Mouse (Mus musculus): Measurements from ENCODE around the gene Ptprs. TPM values are rescaled to one million over a fixed set of nuclear protein-coding genes. Genes with fewer than 3 reads are reported as not detected.

The Ptprs gene
- polyA plus RNA-seq, 1 experiment from 2014 or later = 19.3 TPM

DNA sequence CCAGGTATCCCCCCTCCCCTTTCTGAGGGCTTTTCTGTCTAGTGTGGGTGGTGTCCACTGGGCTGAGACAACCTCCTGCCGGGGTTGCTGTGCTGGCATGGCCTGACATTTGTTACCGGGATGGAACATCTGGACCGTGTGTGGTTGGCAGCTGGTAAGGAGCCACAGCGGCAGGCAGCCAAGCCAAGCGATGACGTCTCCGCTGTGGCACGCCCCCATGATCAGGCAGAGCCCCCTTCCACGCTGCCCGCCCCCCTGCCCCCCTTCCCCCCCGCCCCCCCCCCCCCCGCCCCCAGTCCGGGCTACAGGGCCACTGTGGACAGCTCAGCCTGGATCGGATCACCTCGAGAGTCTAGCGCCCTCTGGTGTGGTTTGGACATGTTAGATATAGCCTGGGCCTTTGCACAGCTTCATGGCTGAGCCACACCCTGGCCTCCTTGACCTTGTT lies 11.2 kb upstream of the Ptprs start:
- Histone ChIP-seq H3K4me3 (no peak overlapping the region), H3K4me2 (no peak overlapping the region), H3K9ac (no peak overlapping the region), H3K36me3 (no peaks in the 10 kb centered on the region), H3K4me1 (no peaks in the 10 kb centered on the region), H3K27me3 (replicated peaks) (peaks cover 34% of the 10 kb centered on the region), H3K27ac (no peak overlapping the region), H3K9me3 (replicated peaks) (peaks cover 4% of the 10 kb centered on the region)
- 23% methylated on average over 10 of the region's 16 CpGs for WGBS (ENCODE audit: insufficient replicate concordance)
- no peak for ATAC-seq

DNA sequence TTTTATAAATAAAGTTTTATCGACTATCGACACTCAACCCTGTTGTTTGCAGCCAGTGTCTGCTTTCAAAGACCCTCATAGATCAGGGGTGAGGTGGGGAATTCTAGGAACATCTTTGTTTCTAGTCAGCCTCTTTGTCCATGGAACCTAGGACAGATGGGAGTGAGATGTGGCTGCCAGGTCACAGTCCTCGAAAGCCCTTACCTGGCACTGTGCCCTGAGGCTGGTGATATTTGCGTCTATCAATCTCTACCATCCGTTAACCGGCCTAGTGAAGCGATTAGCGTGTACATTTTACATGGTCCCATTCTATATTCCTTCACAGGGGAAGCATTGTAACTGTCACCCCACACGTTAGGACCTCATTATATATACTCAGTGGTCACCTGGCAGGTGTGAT lies 9.6 kb upstream of the Ptprs start:
- WGBS (ENCODE audit: insufficient replicate concordance) = 82% methylated on average over 9 of the region's 9 CpGs
- H3K9ac ChIP-seq = no peak overlapping the region
- no peak overlapping the region for H3K27ac ChIP-seq
- H3K36me3 ChIP-seq = no peaks in the 10 kb centered on the region
- no peaks in the 10 kb centered on the region for H3K9me3 ChIP-seq (replicated peaks)
- H3K4me1 ChIP-seq = no peaks in the 10 kb centered on the region
- no peak for ATAC-seq
- no peak overlapping the region for H3K4me2 ChIP-seq
- no peak overlapping the region for H3K4me3 ChIP-seq
- H3K27me3 ChIP-seq (replicated peaks) = peaks cover 44% of the 10 kb centered on the region

GRCm38 (mm10) chr17:56485118-56485517 lies 8.8 kb upstream of the Ptprs start:
- H3K9ac ChIP-seq = no peak overlapping the region
- H3K36me3 ChIP-seq = no peaks in the 10 kb centered on the region
- H3K4me2 ChIP-seq = no peak overlapping the region
- no peaks in the 10 kb centered on the region for H3K9me3 ChIP-seq (replicated peaks)
- H3K4me3 ChIP-seq = no peak overlapping the region
- H3K4me1 ChIP-seq = no peaks in the 10 kb centered on the region
- 63% methylated on average over 9 of the region's 9 CpGs for WGBS (ENCODE audit: insufficient replicate concordance)
- ATAC-seq = no peak
- peaks cover 44% of the 10 kb centered on the region for H3K27me3 ChIP-seq (replicated peaks)
- no peak overlapping the region for H3K27ac ChIP-seq

DNA sequence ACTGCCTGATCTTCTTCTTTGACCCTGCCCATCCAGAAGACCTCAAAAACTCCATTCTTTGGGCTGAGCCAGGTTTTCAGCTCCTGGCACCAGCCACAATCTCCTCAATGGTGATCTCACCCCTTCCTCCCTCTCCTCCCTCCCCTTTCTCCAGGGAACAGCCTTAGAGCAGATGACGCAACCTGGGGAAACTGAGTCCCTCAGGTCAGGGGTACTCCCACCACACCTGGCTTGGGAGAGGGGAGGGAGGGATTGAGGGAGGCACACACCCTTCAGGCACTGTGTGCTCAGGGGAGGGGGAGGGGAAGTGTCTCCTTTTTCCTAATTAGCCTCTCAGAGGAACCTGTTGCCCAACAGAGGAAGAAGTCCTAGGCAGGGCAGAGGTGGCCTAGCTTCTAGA lies 6.4 kb upstream of the Ptprs start:
- no peak overlapping the region for H3K9ac ChIP-seq
- no peaks in the 10 kb centered on the region for H3K4me1 ChIP-seq
- H3K4me2 ChIP-seq = no peak overlapping the region
- H3K27me3 ChIP-seq (replicated peaks) = peaks cover 49% of the 10 kb centered on the region
- H3K27ac ChIP-seq = no peak overlapping the region
- ATAC-seq = no peak
- H3K4me3 ChIP-seq = no peak overlapping the region
- H3K36me3 ChIP-seq = no peaks in the 10 kb centered on the region
- H3K9me3 ChIP-seq (replicated peaks) = no peaks in the 10 kb centered on the region
- WGBS (ENCODE audit: insufficient replicate concordance) = 91% methylated on average over 1 of the region's 1 CpGs

DNA sequence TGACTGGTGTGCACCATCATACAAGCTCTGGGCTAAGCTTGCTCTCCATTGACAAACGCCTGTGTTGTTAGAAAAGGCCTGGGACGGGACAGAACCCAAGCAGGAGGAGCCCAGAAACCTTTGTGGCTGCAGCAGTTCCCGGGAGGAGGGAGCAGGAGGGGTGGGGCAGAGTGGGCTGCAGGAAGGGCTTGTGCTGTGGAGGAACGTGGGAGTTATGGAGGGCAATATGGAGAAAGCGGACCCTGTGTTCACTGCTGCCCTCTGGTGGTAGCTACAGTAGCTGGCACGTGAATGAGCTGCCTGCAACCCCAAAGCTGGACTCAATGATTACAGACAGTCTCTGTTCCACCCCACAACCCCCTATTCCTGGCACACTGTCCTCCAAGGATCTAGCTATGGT lies 3.1 kb upstream of the Ptprs start:
- Histone ChIP-seq H3K9ac (no peak overlapping the region), H3K9me3 (replicated peaks) (no peaks in the 10 kb centered on the region), H3K4me3 (no peak overlapping the region), H3K27me3 (replicated peaks) (peaks cover 60% of the 10 kb centered on the region), H3K4me2 (no peak overlapping the region), H3K36me3 (no peaks in the 10 kb centered on the region), H3K27ac (no peak overlapping the region), H3K4me1 (peaks cover 20% of the 10 kb centered on the region)
- no peak for ATAC-seq
- WGBS (ENCODE audit: insufficient replicate concordance) = 16% methylated on average over 6 of the region's 6 CpGs

GRCm38 (mm10) chr17:56478191-56478611 lies 1.9 kb upstream of the Ptprs start:
- Histone ChIP-seq H3K4me3 (no peak overlapping the region), H3K4me1 (peaks cover 32% of the 10 kb centered on the region), H3K27ac (no peak overlapping the region), H3K36me3 (no peaks in the 10 kb centered on the region), H3K9ac (no peak overlapping the region), H3K27me3 (replicated peaks) (peaks cover 72% of the 10 kb centered on the region), H3K9me3 (replicated peaks) (no peaks in the 10 kb centered on the region), H3K4me2 (no peak overlapping the region)
- 45% methylated on average over 11 of the region's 11 CpGs for WGBS (ENCODE audit: insufficient replicate concordance)
- ATAC-seq = no peak

- H3K4me1 ChIP-seq = peaks cover 41% of the 10 kb centered on the region
- no peak overlapping the region for H3K4me3 ChIP-seq
- no peaks in the 10 kb centered on the region for H3K9me3 ChIP-seq (replicated peaks)
- 73% methylated on average over 19 of the region's 19 CpGs for WGBS (ENCODE audit: insufficient replicate concordance)
- no peak overlapping the region for H3K27ac ChIP-seq
- H3K27me3 ChIP-seq (replicated peaks) = peaks cover 81% of the 10 kb centered on the region
- no peak overlapping the region for H3K4me2 ChIP-seq
- no peak overlapping the region for H3K9ac ChIP-seq
- no peak for ATAC-seq
- no peaks in the 10 kb centered on the region for H3K36me3 ChIP-seq
Measured at GRCm38 (mm10) chr17:56477191-56477818, 1.0 kb upstream of the Ptprs start.

- Histone ChIP-seq H3K9ac (peak overlapping the region; percentile 61), H3K4me2 (peak overlapping the region; percentile 71), H3K4me3 (peak overlapping the region; percentile 60), H3K27me3 (replicated peaks) (peaks cover 86% of the 10 kb centered on the region), H3K9me3 (replicated peaks) (no peaks in the 10 kb centered on the region), H3K36me3 (no peaks in the 10 kb centered on the region), H3K27ac (0 out of 2 replicates have a peak overlapping the region, but pooled peaks have one; percentile 14), H3K4me1 (peaks cover 50% of the 10 kb centered on the region)
- 3% methylated on average over 66 of the region's 66 CpGs for WGBS (ENCODE audit: insufficient replicate concordance)
- peak; percentile 14 for ATAC-seq
Measured at GRCm38 (mm10) chr17:56475584-56476401, 490 bp downstream of the Ptprs start.

GRCm38 (mm10) chr17:56474831-56475581 lies 1.3 kb downstream of the Ptprs start:
- H3K27me3 ChIP-seq (replicated peaks) = peaks cover 94% of the 10 kb centered on the region
- peak overlapping the region; percentile 60 for H3K4me3 ChIP-seq
- no peaks in the 10 kb centered on the region for H3K36me3 ChIP-seq
- H3K9ac ChIP-seq = 0 out of 2 replicates have a peak overlapping the region, but pooled peaks have one; percentile 61
- H3K4me2 ChIP-seq = peak overlapping the region; percentile 71
- H3K9me3 ChIP-seq (replicated peaks) = no peaks in the 10 kb centered on the region
- peaks cover 55% of the 10 kb centered on the region for H3K4me1 ChIP-seq
- WGBS (ENCODE audit: insufficient replicate concordance) = 3% methylated on average over 24 of the region's 24 CpGs
- no peak overlapping the region for H3K27ac ChIP-seq
- no peak for ATAC-seq

DNA sequence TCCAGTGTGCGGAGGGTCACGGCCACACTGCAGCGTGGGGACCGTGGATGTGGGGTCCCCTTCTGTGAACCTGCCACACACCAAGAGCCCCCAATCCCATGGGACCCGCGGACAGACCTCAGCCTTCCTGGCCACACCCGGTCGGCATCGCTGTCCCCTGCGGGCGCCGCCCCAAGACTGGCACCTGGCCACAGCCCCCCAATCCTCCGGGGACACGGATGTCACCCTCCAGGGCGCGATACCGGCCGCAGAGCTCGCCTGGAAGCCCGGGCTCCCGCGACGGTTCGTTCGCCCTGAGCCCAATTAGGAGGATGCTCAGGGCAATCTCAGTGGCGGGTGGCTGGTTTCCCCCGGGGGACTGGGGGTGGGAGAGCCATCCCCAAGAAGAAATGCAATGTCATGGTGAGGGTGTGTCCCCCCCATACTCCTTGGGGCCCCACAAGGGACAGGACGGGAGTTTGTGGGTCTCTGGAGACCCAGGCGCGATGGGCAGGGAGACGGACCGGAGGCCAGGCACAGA lies 1.9 kb downstream of the Ptprs start:
- 4% methylated on average over 32 of the region's 32 CpGs for WGBS (ENCODE audit: insufficient replicate concordance)
- peaks cover 100% of the 10 kb centered on the region for H3K27me3 ChIP-seq (replicated peaks)
- no peak for ATAC-seq
- H3K9me3 ChIP-seq (replicated peaks) = no peaks in the 10 kb centered on the region
- H3K4me2 ChIP-seq = peak overlapping the region; percentile 71
- no peak overlapping the region for H3K27ac ChIP-seq
- H3K4me1 ChIP-seq = peaks cover 61% of the 10 kb centered on the region
- peak overlapping the region; percentile 24; the same call in 1 of the 2 replicates for H3K9ac ChIP-seq
- peak overlapping the region; percentile 60 for H3K4me3 ChIP-seq
- no peaks in the 10 kb centered on the region for H3K36me3 ChIP-seq

GRCm38 (mm10) chr17:56473611-56473905 lies 2.7 kb downstream of the Ptprs start:
- 6% methylated on average over 11 of the region's 11 CpGs for WGBS (ENCODE audit: insufficient replicate concordance)
- Histone ChIP-seq H3K9me3 (replicated peaks) (no peaks in the 10 kb centered on the region), H3K4me1 (peaks cover 68% of the 10 kb centered on the region), H3K27me3 (replicated peaks) (peaks cover 100% of the 10 kb centered on the region), H3K4me2 (peak overlapping the region; percentile 71), H3K9ac (no peak overlapping the region), H3K4me3 (peak overlapping the region; percentile 60; the same call in 1 of the 2 replicates), H3K27ac (no peak overlapping the region), H3K36me3 (no peaks in the 10 kb centered on the region)
- ATAC-seq = no peak

Data from liver, embryonic 12.5 days (tissue).